Mouse (Mus musculus) G1E (cell line): Measurements from ENCODE around the gene Plbd1.

Source experiments
- CTCF ChIP-seq: IDR thresholded peaks from 2 replicates; pipeline ENCODE4 v1.5.1; 2012; ENCODE audit warnings: low read depth, low read length, inconsistent platforms, mixed read lengths
- GATA1 ChIP-seq: IDR thresholded peaks from 2 replicates; pipeline ENCODE4 v1.6.1; 2012; ENCODE audit warnings: borderline replicate concordance, low read length, inconsistent platforms, mixed read lengths
- TAL1 ChIP-seq: conservative IDR thresholded peaks from 2 replicates; pipeline ENCODE4 v1.6.1; 2012; ENCODE audit warnings: low read depth, low read length, inconsistent platforms, mixed read lengths

DNA sequence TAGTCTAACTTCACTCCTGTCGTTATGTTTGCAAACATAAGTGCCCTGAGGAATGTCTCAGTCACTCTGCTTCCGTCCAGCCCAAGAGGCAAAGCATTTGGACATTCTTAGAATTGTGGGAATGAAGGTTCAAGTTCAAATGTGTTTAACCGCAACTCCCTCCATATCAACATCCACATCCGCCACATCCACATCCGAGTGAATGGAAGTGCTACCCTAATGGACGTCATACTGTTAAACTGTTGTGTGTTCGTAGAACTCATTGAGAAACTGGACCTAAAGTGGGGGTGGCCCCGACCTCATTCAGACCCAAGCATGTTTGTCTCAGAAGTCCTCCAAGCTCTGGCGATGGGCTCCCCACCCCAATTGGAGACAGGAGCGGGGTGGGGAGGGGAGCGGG, 5.9 kb downstream of the Plbd1 start:
- no peak for TF ChIP-seq CTCF
- no peak for TF ChIP-seq GATA1
- no peak for TF ChIP-seq TAL1
